Mouse (Mus musculus) MEL (cell line): Measurements from ENCODE around the gene Vps13d. TPM values are rescaled to one million over a fixed set of nuclear protein-coding genes. Genes with fewer than 3 reads are reported as not detected.

Experiments
- DNase-seq: peaks from one replicate; pipeline ENCODE4 v3.0.0; 2011; ENCODE audit warnings: low read depth, low spot score
- H3K27ac ChIP-seq: 2 replicates; pipeline ENCODE4 v1.5.1; 2012; ENCODE audit warnings: low read depth, mild to moderate bottlenecking, control low read depth, low read length, moderate library complexity; ENCODE audit not compliant: control insufficient read depth
- H3K27me3 ChIP-seq, 2 experiments: fragments of 150-350 bp in 1 of 2; sonication (generic) in 1 of 2; 2 replicates each; pipeline ENCODE4 v1.6.1; 2012; ENCODE audit warnings: low read length in 2 of 2, mild to moderate bottlenecking in 2 of 2, improper control_type of control experiment in 1 of 2, moderate library complexity in 1 of 2; ENCODE audit not compliant: insufficient read depth in 2 of 2, control insufficient read depth in 1 of 2
- H3K36me3 ChIP-seq, 2 experiments: 2 replicates each; pipeline ENCODE4 v1.6.1; 2012 to 2014; ENCODE audit warnings: low read length in 2 of 2, improper control_type of control experiment in 1 of 2, inconsistent platforms in 1 of 2, mild to moderate bottlenecking in 1 of 2; ENCODE audit not compliant: insufficient read depth in 2 of 2, control insufficient read depth in 1 of 2
- H3K4me1 ChIP-seq, 2 experiments: fragments of 150-350 bp in 1 of 2; sonication (generic) in 1 of 2; 2 replicates each; pipeline ENCODE4 v1.6.1; 2012; ENCODE audit warnings: low read length in 2 of 2, improper control_type of control experiment in 1 of 2, mild to moderate bottlenecking in 1 of 2; ENCODE audit not compliant: insufficient read depth in 2 of 2, control insufficient read depth in 1 of 2
- H3K4me3 ChIP-seq, 2 experiments: fragments of 150-350 bp in 1 of 2; sonication (generic) in 1 of 2; 2 replicates each; pipeline ENCODE4 v1.5.1; 2012; ENCODE audit warnings: low read depth in 2 of 2, low read length in 2 of 2, mild to moderate bottlenecking in 2 of 2, moderate library complexity in 2 of 2, control low read depth in 1 of 2, improper control_type of control experiment in 1 of 2; ENCODE audit not compliant: control insufficient read depth in 1 of 2, insufficient read depth in 1 of 2
- H3K79me2 ChIP-seq: 2 replicates; pipeline ENCODE4 v1.6.1; 2012; ENCODE audit warnings: mild to moderate bottlenecking, low read length, moderate library complexity; ENCODE audit not compliant: control insufficient read depth, poor library complexity, insufficient read depth
- H3K9ac ChIP-seq: 2 replicates; pipeline ENCODE4 v1.6.1; 2012; ENCODE audit warnings: low read depth, mild to moderate bottlenecking, control low read depth, low read length, moderate library complexity; ENCODE audit not compliant: control insufficient read depth, poor library complexity, severe bottlenecking
- H3K9me3 ChIP-seq: fragments of 150-350 bp; sonication (generic); replicated peaks from 2 replicates; pipeline ENCODE4 v1.6.1; 2012; ENCODE audit warnings: mild to moderate bottlenecking, low read length, improper control_type of control experiment, moderate library complexity; ENCODE audit not compliant: insufficient read depth
- CHD1 ChIP-seq: IDR thresholded peaks from 2 replicates; pipeline ENCODE4 v1.6.1; 2012; ENCODE audit warnings: low read depth, mild to moderate bottlenecking, inconsistent platforms, low read length, improper control_type of control experiment
- CHD2 ChIP-seq: IDR thresholded peaks from 2 replicates; pipeline ENCODE4 v1.6.1; 2011; ENCODE audit warnings: low read length, improper control_type of control experiment
- E2F4 ChIP-seq: IDR thresholded peaks from 2 replicates; pipeline ENCODE4 v1.6.1; 2011; ENCODE audit warnings: low read depth, low read length, improper control_type of control experiment, borderline replicate concordance
- EP300 ChIP-seq, 2 experiments: IDR thresholded peaks; 2 replicates each; pipeline ENCODE4 v1.6.1; 2011; ENCODE audit warnings: improper control_type of control experiment in 2 of 2, low read length in 2 of 2, low read depth in 1 of 2, mild to moderate bottlenecking in 1 of 2
- ETS1 ChIP-seq: IDR thresholded peaks from 2 replicates; pipeline ENCODE4 v1.6.1; 2012; ENCODE audit warnings: low read depth, mild to moderate bottlenecking, inconsistent platforms, low read length, improper control_type of control experiment, moderate library complexity
- GATA1 ChIP-seq: IDR thresholded peaks from 2 replicates; pipeline ENCODE4 v1.6.1; 2011; ENCODE audit warnings: low read depth, low read length, improper control_type of control experiment
- HCFC1 ChIP-seq: IDR thresholded peaks from 2 replicates; pipeline ENCODE4 v1.6.1; 2012; ENCODE audit warnings: low read depth, mild to moderate bottlenecking, inconsistent platforms, low read length, improper control_type of control experiment, moderate library complexity
- JUND ChIP-seq: IDR thresholded peaks from 2 replicates; pipeline ENCODE4 v1.6.1; 2011; ENCODE audit warnings: low read depth, mild to moderate bottlenecking, improper control_type of control experiment, low read length
- MAX ChIP-seq: IDR thresholded peaks from 2 replicates; pipeline ENCODE4 v1.6.1; 2011; ENCODE audit warnings: low read length, improper control_type of control experiment
- MAZ ChIP-seq: IDR thresholded peaks from 2 replicates; pipeline ENCODE4 v1.6.1; 2012; ENCODE audit warnings: low read depth, mild to moderate bottlenecking, inconsistent platforms, low read length, improper control_type of control experiment
- MEF2A ChIP-seq: IDR thresholded peaks from 2 replicates; pipeline ENCODE4 v1.6.1; 2014; ENCODE audit warnings: low read depth, mild to moderate bottlenecking, inconsistent platforms, low read length, improper control_type of control experiment; ENCODE audit not compliant: poor library complexity, insufficient replicate concordance, severe bottlenecking; ENCODE audit errors: extremely low read depth
- MYB ChIP-seq: IDR thresholded peaks from 2 replicates; pipeline ENCODE4 v1.6.1; 2011; ENCODE audit warnings: mild to moderate bottlenecking, low read depth, low read length, improper control_type of control experiment
- NELFE ChIP-seq: IDR thresholded peaks from 2 replicates; pipeline ENCODE4 v1.6.1; 2011; ENCODE audit warnings: low read depth, low read length, improper control_type of control experiment
- NRF1 ChIP-seq: IDR thresholded peaks from 2 replicates; pipeline ENCODE4 v1.6.1; 2014; ENCODE audit warnings: low read depth, mild to moderate bottlenecking, inconsistent platforms, low read length, improper control_type of control experiment, moderate library complexity; ENCODE audit not compliant: poor library complexity, insufficient read depth, severe bottlenecking
- POLR2AphosphoS2 ChIP-seq: IDR thresholded peaks from 2 replicates; pipeline ENCODE4 v1.6.1; 2011; ENCODE audit warnings: low read length, improper control_type of control experiment
- RAD21 ChIP-seq: IDR thresholded peaks from 2 replicates; pipeline ENCODE4 v1.6.1; 2011; ENCODE audit warnings: mild to moderate bottlenecking, low read depth, low read length, improper control_type of control experiment
- RCOR1 ChIP-seq: IDR thresholded peaks from 2 replicates; pipeline ENCODE4 v1.6.1; 2012; ENCODE audit warnings: low read depth, mild to moderate bottlenecking, inconsistent platforms, low read length, improper control_type of control experiment
- SIN3A ChIP-seq: IDR thresholded peaks from 2 replicates; pipeline ENCODE4 v1.6.1; 2012; ENCODE audit warnings: low read length, improper control_type of control experiment, inconsistent platforms
- TAL1 ChIP-seq: IDR thresholded peaks from 2 replicates; pipeline ENCODE4 v1.6.1; 2012; ENCODE audit warnings: mild to moderate bottlenecking, inconsistent platforms, low read length, moderate library complexity, mixed read lengths
- TCF12 ChIP-seq: IDR thresholded peaks from 2 replicates; pipeline ENCODE4 v1.6.1; 2014; ENCODE audit warnings: low read depth, mild to moderate bottlenecking, inconsistent platforms, low read length, improper control_type of control experiment, moderate library complexity
- UBTF ChIP-seq: IDR thresholded peaks from 2 replicates; pipeline ENCODE4 v1.6.1; 2012; ENCODE audit warnings: low read depth, mild to moderate bottlenecking, inconsistent platforms, low read length, improper control_type of control experiment, moderate library complexity, borderline replicate concordance; ENCODE audit not compliant: insufficient read depth
- ZC3H11A ChIP-seq: IDR thresholded peaks from 2 replicates; pipeline ENCODE4 v1.6.1; 2012; ENCODE audit warnings: low read depth, mild to moderate bottlenecking, inconsistent platforms, low read length, improper control_type of control experiment
- ZKSCAN1 ChIP-seq: IDR thresholded peaks from 2 replicates; pipeline ENCODE4 v1.6.1; 2012; ENCODE audit warnings: low read depth, mild to moderate bottlenecking, inconsistent platforms, low read length, improper control_type of control experiment, moderate library complexity
- ZNF384 ChIP-seq: IDR thresholded peaks from 2 replicates; pipeline ENCODE4 v1.6.1; 2012; ENCODE audit warnings: low read depth, mild to moderate bottlenecking, inconsistent platforms, low read length, improper control_type of control experiment
- polyA plus RNA-seq, 2 experiments: library from polyadenylated mRNA; stranded (reverse) in 1 of 2; unstranded in 1 of 2; fragments of >175 nt in 1 of 2; fragments of >200 nt in 1 of 2; gene quantifications; 2 replicates each; pipeline versions ENCODE4 v1.2.1 to v1.2.4; 2012; ENCODE audit warnings: low replicate concordance in 2 of 2, low read depth in 1 of 2; ENCODE audit not compliant: insufficient read length in 2 of 2, insufficient read depth in 1 of 2, missing spikeins in 1 of 2
- total RNA-seq: library from RNA; depleted of rRNA; stranded (reverse); fragments of 300-350 nt; gene quantifications from 2 replicates; pipeline ENCODE4 v1.2.3, GENCODE M21; 2012

Vps13d gene
- total and polyA plus RNA-seq, 3 experiments = 8.9 to 14.5 (median 13.2) TPM

GRCm38 (mm10) chr4:145022211-145022610 lies 172.6 kb downstream of the Vps13d start:
- H3K36me3 ChIP-seq = peaks cover 2% of the 10 kb centered on the region in 2 experiments

GRCm38 (mm10) chr4:145020383-145020782 lies 174.4 kb downstream of the Vps13d start:
- Histone ChIP-seq H3K36me3 (peaks cover 2 to 6% of the 10 kb centered on the region in 2 experiments), H3K27me3 (no peaks in the 10 kb centered on the region), H3K9ac (no peak overlapping the region), H3K79me2 (no peaks in the 10 kb centered on the region), H3K9me3 (no peaks in the 10 kb centered on the region), H3K4me1 (peaks cover 0 to 11% of the 10 kb centered on the region in 2 experiments; a peak in 3 of 4 replicates), H3K27ac (no peak overlapping the region), H3K4me3 (no peak overlapping the region)
- no peak for DNase-seq
- no peak for TF ChIP-seq EP300 (IDR thresholded peaks at IDR 0.05; ENCODE audit: low read depth in 1 of 2, low read length in 2 of 2)
- TF ChIP-seq NELFE = no peak
- no peak for TF ChIP-seq RAD21
- TF ChIP-seq CHD1 = no peak
- no peak for TF ChIP-seq SIN3A
- TF ChIP-seq RCOR1 = no peak
- TF ChIP-seq E2F4 = no peak

More at GRCm38 (mm10) chr4:145022211-145022610, 172.6 kb downstream of the Vps13d start:
- TF ChIP-seq ZKSCAN1 (no peak), ZC3H11A (no peak), MEF2A (no peak), GATA1 (no peak), NRF1 (no peak), UBTF (no peak), MAX (no peak), MAZ (no peak), CHD2 (no peak), HCFC1 (no peak), TAL1 (no peak), POLR2AphosphoS2 (no peak), MYB (no peak), RCOR1 (no peak), CHD1 (no peak), ZNF384 (no peak), ETS1 (no peak), JUND (no peak), TCF12 (no peak)
- Histone ChIP-seq H3K27me3 (no peaks in the 10 kb centered on the region), H3K4me3 (no peak overlapping the region), H3K4me1 (peaks cover 0 to 11% of the 10 kb centered on the region in 2 experiments; a peak in 3 of 4 replicates), H3K79me2 (no peaks in the 10 kb centered on the region), H3K9me3 (no peaks in the 10 kb centered on the region), H3K9ac (no peak overlapping the region), H3K27ac (no peak overlapping the region)
- DNase-seq = no peak
